Mouse (Mus musculus): Measurements from ENCODE around the gene Hnrnpk. TPM values are rescaled to one million over a fixed set of nuclear protein-coding genes. Genes with fewer than 3 reads are reported as not detected.
"Not testable (repeated sequence)": the region's sequence is repeated elsewhere in the genome, so short reads cannot be mapped to it uniquely, and the experiment has no call there.

The Hnrnpk gene
- total RNA-seq (2021), result 100 to 1,000 TPM; 547 to 571 TPM
- long read RNA-seq, experiment 1, partial matches to known transcripts, result 23 of 671 reads
- long read RNA-seq, experiment 1, other reads (novel, unspliced or antisense), result 647 of 671 reads
- long read RNA-seq, experiment 2, partial matches to known transcripts, result 10 of 621 reads
- long read RNA-seq, experiment 2, other reads (novel, unspliced or antisense), result 610 of 621 reads

DNA sequence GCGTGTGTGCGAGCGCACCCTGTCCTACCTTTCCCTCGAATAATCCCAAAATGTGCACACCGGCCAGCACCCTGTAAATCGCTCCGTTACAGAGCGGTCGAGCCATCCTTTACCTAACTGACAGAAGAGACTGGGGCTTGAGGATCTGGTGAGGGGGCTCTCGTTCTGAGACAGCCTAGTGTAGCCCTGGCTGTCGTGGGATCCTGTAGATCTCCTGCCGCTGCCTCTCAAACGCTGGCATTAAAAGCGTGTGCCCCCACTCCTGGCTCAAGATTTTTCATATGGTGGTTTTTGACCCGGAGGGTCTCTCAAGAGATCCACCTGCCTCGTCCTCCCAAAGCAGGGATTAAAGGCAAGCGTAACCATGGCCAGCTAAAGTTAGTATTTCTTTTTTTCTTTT is at the start of gene Hnrnpk:
Hnrnpk (minus strand) TSS at position 101 of the 400 bp plus-strand sequence.
- intact Hi-C loops (cut with DNase I), result loop anchor here (5.0 kb wide), 1 partner anchor 139 kb away; no protein-coding TSS in a partner anchor
- DNase-seq, result not testable (repeated sequence)

DNA sequence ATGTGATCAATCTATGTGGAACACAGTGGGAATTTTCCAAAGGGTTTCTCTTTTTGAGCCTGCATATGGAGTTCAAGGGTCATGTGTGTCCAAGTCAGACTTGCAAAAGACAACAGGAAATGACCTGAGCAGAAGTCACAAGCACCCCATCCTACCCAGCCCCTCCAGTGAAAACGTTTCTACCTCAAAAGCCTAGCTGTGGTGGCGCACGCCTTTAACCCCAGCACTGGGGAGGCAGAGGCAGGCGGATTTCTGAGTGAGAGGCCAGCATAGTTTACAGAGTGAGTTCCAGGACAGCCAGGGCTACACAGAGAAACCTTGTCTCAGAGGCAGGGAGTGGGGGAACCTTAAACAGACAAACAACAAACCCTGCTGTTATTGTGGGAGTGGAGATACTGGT is 49.1 kb upstream of the Hnrnpk start:
- DNase-seq, result no peak
- intact Hi-C loops (cut with DNase I), result no loop called here

DNA sequence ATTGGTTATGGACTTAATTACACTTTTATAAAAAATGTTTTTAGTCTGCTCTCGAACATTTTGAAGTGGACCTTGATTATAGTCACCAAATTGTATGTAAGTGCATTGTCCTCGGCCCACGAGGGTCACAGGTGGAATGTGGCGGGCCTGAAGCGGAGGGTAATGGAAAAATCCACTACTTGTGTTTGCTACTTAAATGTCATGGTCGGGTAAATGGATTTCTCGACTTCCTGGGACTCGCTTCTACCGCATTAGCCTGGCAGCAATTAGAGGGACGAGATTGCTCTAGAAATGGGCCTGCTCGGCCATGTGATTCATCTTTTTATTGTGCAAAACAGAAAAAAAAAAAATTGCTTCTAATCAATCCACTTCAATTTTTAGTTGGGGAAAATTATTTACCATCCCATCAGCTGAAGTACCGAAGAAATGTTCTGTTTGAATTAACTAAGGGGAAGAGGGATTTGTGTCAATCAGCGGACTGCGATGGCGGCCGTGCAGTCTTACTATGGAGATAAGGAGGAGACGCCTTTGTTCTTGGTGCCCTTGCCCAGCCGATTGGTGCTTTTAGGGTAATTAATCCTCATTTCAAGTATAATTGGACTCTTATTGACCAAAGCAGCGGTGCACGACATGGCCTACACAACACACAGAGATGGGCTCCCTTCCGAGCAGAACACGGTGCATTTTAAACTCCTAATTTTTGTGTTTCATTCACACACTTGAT is 47.5 kb upstream of the Hnrnpk start:
- DNase-seq, result no peak
- intact Hi-C loops (cut with DNase I), result no loop called here

DNA sequence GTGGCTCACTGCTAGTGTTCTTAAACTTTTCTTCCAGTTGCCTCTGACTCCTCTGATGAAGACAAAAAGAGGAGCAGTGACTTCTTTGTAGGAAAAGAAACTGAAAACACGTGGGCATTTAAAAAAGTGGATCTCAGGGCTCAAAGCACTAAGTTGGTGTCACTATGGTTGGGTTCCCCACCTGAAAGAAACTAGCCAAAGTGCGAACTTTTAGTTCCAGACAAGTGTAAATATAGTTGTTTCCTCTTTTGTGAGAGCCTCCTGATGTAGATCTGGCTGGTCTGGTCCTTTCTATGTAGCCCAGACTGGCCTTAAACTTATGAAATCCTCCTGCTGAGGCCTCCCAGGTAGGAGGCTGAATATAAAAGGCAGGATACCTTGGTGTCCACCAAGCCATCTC is 43.4 kb upstream of the Hnrnpk start:
- no peak for DNase-seq
- intact Hi-C loops (cut with DNase I), result no loop called here

DNA sequence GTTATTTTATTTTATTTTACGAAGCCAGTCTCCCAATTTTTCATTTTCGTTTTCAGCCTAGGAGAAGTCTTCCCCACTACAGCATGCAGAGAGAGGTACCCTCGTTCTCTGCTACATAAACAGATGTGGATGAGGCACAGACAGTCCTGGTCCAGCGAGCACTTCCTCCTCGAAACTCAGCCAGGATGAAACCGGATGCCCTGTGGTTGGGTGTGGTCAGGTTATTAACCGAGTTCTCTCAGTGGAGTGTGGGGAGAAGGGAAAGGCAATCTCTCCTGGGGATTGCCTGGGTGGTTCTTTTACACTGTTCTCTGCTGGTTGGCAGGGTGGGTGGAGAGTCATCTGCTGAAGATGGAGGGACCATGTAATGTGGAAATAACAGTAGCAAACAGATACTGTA is 40.6 kb upstream of the Hnrnpk start:
- DNase-seq, result peak in 1 of 2 experiments; percentile 12
- intact Hi-C loops (cut with DNase I), result no loop called here

DNA sequence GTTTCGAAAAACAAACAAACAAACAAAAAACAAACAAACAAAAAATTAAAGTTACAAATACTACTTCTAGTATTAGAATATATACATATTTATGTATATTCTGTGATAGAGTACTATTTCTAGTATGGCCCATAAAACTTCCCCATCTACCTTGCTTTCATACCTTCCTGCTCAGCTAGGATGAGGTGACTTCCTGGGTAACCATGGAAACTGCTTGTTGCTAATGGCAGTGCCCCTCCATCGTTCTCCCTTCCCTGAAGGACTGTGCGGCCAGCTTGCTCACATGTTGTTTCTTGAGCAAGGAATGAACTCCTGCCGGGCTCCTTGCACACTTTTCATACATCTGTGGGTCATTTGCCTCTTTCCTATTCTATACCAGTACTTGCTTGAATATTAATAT is 40.2 kb upstream of the Hnrnpk start:
- DNase-seq, result no peak
- intact Hi-C loops (cut with DNase I), result no loop called here

DNA sequence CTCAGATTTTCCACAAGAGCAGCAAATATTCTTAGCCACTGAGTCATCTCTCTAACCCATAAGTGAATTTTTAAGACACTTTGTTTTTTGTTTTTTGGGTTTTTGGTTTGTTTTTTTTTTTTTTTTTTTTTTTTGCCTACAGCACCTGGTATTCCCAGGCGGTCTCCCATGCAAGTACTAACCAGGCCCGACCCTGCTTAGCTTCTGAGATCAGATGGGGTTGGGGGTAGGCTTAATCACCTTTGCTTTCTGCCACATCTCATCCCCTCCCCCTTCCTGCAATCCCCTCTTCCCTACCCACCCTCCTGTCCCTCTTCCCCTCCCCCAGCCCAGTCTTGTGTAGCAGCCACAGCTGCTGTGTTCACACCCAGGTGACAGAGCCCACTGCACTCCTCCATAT is 36.6 kb upstream of the Hnrnpk start:
- intact Hi-C loops (cut with DNase I), result no loop called here
- no peak for DNase-seq

DNA sequence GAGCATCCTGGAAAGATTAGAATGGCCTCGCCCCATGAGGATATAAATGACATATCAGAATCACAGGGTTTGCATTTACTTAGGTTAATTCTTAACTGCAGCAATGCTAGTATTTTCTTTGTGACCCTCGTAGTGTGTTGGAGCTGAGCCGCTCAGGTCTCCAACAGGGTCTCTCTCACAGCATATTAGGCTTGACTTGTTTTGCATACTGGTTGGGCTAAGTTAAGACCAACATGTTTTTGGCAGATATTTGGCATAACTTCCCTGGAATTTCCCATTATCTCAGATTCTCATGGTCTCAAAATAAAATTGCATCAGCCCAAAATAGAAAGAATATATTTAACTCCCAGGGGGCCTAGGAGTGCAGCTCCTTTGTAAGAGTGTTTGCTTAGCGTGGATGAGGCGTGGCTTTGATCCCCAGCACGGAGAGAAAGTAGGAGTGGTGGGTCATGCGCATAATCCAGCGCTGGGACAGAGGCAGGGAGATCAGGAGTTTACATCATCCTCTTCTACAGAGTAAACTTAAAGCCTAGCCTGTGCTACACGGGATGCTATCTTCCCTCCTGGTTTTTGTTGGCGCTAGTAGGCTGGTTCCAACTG is 20.0 kb upstream of the Hnrnpk start:
- peak in 1 of 2 experiments; percentile 14 for DNase-seq
- intact Hi-C loops (cut with DNase I), result loop anchor here (5.0 kb wide), 1 partner anchor 94 kb away; no protein-coding TSS in a partner anchor

DNA sequence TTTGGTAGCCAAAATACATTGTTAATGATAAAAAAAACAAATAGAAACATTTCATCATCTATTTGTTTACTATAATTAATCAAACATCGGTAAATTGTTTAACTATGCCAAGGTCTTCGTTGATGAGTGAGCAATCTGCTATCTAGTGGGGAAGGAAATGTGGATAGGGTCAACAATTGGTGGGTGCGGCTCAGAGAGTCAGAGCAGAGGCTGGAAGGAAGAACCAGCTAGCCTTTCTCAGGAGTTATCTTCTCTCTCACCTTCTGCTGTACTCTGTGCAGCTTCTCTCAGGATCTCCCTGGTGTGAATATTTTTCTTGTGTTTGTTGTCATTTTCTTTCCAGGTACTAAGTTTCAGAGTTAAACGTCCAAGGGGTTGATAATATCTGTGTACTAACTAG is 19.1 kb upstream of the Hnrnpk start:
- intact Hi-C loops (cut with DNase I), result loop anchor here (5.0 kb wide), 1 partner anchor 95 kb away; no protein-coding TSS in a partner anchor
- no peak for DNase-seq

DNA sequence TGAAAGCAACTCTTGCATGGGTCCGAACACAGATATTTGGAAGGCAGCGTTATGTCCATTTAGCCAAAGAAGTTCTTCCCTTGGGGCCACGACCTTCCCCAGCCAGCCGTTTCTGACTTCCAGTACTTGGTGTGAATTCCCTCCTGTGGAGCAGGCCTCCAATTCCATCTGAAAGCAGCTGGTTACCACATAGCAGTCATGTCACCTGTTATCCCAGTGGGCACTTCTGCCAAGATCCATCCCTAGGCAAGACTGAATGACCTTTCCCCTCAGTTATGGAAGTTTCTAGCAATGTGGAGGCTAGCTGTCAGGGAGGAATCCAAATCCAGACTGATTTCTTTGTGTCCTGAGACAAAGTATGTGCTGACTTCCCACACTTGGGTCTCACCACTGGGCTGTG is 17.9 kb upstream of the Hnrnpk start:
- no peak for DNase-seq
- intact Hi-C loops (cut with DNase I), result loop anchor here (5.0 kb wide), 1 partner anchor 96 kb away; no protein-coding TSS in a partner anchor

DNA sequence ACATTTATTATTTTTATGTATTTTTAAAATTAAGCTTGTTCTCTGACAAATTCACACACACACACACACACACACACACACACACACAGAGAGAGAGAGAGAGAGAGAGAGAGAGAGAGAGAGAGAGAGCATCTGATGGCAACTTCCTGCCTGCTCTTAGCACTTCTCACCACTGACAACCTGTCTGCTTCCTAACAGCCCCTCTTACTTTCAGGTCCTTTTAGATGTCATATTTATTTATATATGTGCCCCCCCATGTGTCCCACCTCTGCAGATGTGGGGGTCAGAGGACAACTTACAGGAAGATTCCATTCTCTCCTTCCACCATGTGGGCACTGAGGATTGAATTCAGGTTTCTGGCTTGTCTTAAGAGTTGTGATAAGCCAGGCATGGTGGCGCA is 16.1 kb upstream of the Hnrnpk start:
- DNase-seq, result no peak
- intact Hi-C loops (cut with DNase I), result no loop called here

DNA sequence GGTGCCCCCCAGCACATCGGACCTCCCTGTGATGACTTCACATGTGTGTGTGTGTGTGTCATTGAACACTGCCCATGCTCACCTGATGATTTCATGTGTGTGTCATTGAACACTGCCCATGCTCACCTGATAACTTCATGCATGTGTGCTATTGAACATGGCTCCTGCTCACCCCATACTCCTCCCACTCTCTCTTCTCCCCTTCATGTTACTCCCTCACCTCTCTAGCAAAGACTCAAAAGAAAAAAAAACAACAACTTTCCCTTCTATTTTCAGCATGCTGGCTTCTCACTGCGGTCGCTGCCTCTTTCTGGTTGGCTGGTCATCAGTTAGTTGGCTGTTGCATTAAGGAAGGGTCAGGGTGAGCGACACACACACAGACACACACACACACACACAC is 15.5 kb upstream of the Hnrnpk start:
- intact Hi-C loops (cut with DNase I), result no loop called here
- DNase-seq, result no peak

DNA sequence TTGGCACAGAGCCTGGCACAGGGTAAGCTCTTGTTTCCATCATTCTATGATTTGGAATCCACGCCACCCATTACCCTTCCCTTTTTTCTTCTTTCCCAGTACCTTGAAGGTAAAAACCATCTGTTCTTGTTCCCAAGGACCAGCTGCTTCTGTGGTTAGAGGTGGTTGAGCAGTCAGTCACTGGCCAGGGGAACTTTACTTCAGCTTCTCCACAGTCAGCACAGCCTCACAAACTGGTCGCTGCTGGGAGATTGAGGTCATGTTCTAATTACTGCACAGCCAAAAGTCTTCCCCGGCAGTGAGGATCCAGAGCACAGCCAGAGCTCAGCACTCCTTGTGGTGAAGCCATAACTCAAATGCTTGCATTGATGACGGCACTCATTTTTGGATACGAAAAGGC is 12.7 kb upstream of the Hnrnpk start:
- intact Hi-C loops (cut with DNase I), result no loop called here
- no peak for DNase-seq

DNA sequence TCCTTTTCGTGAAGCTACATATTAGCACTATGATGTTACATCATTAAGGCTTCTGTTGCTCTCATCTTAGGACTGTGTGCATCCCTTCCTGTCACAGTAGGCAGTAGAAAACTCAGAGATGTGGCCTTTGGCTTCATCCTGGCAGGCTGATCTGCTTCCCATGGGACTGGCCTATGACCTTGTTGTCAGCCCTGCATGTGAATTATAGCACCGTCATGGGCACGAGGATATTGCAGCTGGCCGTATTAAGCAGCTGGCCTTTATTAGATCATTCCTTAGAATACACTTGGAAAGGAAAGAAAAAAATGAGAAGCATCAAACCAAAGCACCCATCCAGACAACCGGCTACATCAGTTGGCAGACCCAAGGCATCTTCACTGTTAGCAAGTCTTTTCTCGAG is 12.2 kb upstream of the Hnrnpk start:
- DNase-seq, result peak in 1 of 2 experiments; percentile 23
- intact Hi-C loops (cut with DNase I), result no loop called here

DNA sequence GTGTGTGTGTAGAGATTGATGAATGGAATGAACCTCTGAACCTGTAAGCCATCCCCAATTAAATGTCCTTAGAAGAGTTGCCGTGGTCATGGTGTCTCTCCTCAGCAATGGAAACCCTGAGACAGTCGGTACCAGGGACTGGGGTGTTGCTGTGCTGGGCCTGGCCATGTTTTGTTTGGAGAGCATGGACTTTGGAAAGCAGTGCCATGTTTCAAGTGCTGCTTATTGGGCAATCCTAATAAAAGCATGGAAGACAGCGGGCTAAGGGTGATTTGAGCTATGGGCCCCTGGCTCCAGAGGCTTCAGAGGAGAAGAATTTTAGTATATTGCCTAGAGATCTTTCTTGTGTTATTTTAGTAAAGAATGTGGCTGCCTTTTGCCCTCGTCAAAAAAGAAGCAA is 7.9 kb upstream of the Hnrnpk start:
- intact Hi-C loops (cut with DNase I), result no loop called here
- no peak for DNase-seq

DNA sequence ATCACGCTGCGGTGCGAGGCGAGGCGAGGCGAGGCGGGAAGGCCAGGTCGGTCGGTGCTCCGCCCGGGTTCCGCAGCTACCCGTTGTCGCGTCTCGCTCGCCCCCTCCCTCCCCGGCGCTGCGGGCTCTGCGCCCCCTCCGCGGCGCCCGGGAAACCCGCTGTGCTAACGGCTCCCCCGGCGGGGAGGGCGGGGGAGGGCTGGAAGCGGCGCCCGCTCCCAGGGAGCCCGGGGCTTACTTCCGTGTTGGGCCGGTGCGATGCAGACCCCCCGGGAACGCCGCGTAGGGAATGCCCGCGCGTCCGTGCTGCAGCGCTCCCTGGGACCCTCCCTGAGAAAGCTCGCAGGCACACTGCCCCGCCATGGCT is 416 bp downstream of the Hnrnpk start:
- DNase-seq, result peak in 1 of 2 experiments; percentile 88
- intact Hi-C loops (cut with DNase I), result loop anchor here (5.0 kb wide), 1 partner anchor 140 kb away; no protein-coding TSS in a partner anchor

DNA sequence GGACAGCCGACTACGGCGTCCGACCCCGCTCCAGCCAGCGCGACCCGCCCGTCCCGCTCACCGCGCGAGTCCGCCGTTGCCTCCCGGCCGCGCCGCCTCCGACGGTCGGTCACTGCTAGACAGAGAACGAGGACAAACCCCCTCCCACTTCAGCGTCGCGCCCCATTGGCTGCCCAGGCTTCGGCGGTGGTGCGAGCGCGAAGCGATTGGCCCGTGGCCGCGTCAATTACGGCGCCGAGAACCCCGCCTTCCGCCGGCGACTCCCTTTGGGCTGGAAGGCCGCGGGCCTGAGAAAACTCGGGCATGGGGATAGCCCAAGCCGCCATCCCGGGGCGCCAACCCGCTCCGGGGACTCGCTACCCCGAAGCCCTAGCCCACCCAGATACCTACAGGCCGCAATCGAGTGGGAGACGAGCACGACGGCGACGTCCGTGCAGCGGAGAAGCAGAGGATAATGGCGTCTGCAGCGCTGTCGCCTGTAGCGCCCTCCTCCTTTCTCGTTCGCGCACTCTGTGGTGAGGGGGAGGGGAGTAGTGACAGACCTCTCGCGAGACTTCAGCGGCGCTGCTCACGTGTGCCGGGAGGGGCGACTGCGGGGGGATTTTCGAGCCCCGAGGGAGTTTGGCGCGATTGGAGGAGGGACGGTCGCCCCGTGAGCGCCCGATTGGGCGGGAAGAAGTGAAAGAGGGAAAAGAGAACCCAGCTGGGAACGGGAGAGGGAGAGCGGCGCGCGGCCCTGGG is 970 bp downstream of the Hnrnpk start, which contains the start of gene Rmi1:
Rmi1 (plus strand) TSS at position 246 of the 741 bp plus-strand sequence.
- intact Hi-C loops (cut with DNase I), result loop anchor here (5.0 kb wide), 1 partner anchor 140 kb away; no protein-coding TSS in a partner anchor
- peak; percentile 98 to 99 for DNase-seq

DNA sequence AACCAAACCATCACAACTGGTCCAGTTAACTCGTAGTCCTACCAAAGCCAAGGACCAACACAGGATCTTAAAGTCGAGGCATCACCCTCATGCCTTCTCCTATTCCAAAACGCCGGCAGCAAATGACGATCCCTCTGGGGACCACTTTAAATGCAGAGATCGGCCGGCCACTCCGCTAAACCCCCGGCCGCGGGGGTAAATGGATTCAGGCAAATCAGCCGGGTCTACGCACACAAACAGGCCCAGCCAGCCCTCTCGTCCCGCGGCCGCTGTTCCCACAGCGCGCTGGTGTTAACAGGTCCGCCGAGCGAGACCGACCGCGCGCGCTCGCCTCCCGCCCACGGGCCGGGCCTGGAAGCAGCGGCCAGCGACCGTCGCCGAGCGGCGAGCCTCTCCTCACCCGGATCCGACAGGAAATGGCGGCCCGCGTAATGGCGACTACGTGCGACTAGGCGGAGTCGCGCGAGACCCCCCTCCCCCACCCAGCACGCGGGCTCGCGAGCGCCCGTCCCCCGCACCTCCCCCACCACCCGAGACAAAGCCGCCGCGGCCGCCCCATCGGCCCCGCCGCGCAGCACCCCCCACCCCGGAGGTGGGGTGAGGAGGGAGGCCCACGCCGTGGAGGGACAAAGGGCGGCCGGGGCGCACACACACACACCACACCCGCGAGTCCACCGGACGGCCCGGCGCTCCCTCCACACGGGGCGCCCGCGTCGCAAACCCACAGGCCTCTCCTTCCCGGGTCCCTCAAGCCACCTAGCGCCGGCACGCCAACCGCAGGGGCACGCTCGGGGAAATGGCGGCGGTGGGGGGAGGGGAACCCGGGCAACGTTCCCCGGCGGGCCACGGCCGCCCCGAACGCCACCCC is 1.8 kb downstream of the Hnrnpk start:
- peak; percentile 80 to 82 for DNase-seq
- intact Hi-C loops (cut with DNase I), result loop anchor here (5.0 kb wide), 1 partner anchor 141 kb away; no protein-coding TSS in a partner anchor

DNA sequence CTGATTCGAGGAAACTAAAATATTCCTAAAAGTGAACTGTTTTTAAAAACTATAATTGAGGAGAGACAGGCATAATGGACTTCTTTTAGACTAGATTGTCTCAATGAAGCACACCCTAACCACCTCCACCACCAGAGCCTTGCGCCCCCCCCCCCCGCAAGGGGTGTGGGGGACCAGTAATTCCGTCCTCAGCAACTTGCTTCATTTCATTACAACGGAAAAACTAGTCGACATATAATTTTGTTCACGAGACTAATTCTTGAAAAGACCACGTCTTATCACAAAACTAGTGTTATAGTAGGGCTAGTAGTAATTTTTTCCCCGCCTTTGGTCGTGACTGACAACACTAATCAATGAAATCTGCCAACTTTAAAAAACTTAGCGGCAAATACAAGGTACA is 2.6 kb downstream of the Hnrnpk start:
- DNase-seq, result no peak
- intact Hi-C loops (cut with DNase I), result loop anchor here (5.0 kb wide), 1 partner anchor 142 kb away; no protein-coding TSS in a partner anchor

DNA sequence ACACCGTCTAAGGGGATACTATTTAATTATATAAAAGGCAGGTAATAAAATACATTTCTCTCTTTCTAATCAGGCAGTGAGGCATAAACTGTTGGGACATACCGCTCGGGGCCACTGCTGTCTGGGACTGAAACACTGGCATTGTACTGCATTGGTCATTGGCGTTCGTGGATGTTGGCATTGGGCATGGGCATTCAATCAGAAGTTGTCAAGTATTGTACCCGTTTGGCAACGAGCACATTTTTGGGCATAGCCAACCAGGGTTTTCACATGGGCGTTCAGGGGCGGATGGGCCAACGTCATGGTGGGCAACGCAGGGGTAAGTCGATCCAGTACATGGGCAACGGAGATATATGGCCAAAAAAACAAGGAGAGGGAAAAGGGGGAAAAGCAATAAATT is 5.5 kb downstream of the Hnrnpk start:
- no peak for DNase-seq
- intact Hi-C loops (cut with DNase I), result no loop called here
